Mouse (Mus musculus) heart, adult 2 months (tissue): ENCODE measurements around the gene 1110057P08Rik. TPM values are rescaled to one million over a fixed set of nuclear protein-coding genes. Genes with fewer than 3 reads are reported as not detected.
"Not testable (repeated sequence)": the region's sequence is repeated elsewhere in the genome, so short reads cannot be mapped to it uniquely, and the experiment has no call there.

ENCODE experiments used
- DNase-seq, 2 experiments: peaks; one replicate each; pipeline ENCODE4 v3.0.0; 2021
- H3K27ac ChIP-seq: fragments of 200-600 bp; 2 replicates; pipeline ENCODE4 v1.8.1; 2022
- H3K27me3 ChIP-seq: fragments of 200-500 bp; 2 replicates; pipeline ENCODE4 v1.6.1; 2012; ENCODE audit warnings: mild to moderate bottlenecking, low read length, inconsistent platforms, mixed read lengths; ENCODE audit not compliant: control insufficient read depth, insufficient read depth
- H3K36me3 ChIP-seq: fragments of 200-500 bp; 2 replicates; pipeline ENCODE4 v1.6.1; 2012; ENCODE audit warnings: low read length, inconsistent platforms; ENCODE audit not compliant: control insufficient read depth, insufficient read depth
- H3K4me1 ChIP-seq: fragments of 200-500 bp; 2 replicates; pipeline ENCODE4 v1.6.1; 2011; ENCODE audit warnings: low read length; ENCODE audit not compliant: control insufficient read depth, insufficient read depth
- H3K4me3 ChIP-seq: fragments of 200-600 bp; 2 replicates; pipeline ENCODE4 v1.8.1; 2022
- H3K79me2 ChIP-seq: fragments of 200-500 bp; replicated peaks from 2 replicates; pipeline ENCODE4 v1.6.1; 2012; ENCODE audit warnings: mild to moderate bottlenecking, inconsistent platforms, low read length, moderate library complexity, mixed read lengths; ENCODE audit not compliant: control insufficient read depth, insufficient read depth
- H3K9ac ChIP-seq: fragments of 200-500 bp; 2 replicates; pipeline ENCODE4 v1.6.1; 2012; ENCODE audit warnings: low read depth, mild to moderate bottlenecking, control low read depth, inconsistent platforms, low read length, mixed read lengths
- CTCF ChIP-seq: fragments of 200-600 bp; IDR thresholded peaks from 2 replicates; pipeline ENCODE4 v1.8.1; 2022; ENCODE audit warnings: antibody characterized with exemption, mild to moderate bottlenecking, moderate library complexity
- EP300 ChIP-seq: fragments of 200-500 bp; IDR thresholded peaks from 2 replicates; pipeline ENCODE4 v1.6.1; 2011; ENCODE audit warnings: low read depth, low read length, control low read depth; ENCODE audit not compliant: insufficient read depth
- POLR2A ChIP-seq: fragments of 200-500 bp; IDR thresholded peaks from 2 replicates; pipeline ENCODE4 v1.6.1; 2011; ENCODE audit warnings: mild to moderate bottlenecking, low read depth, low read length, control low read depth; ENCODE audit not compliant: insufficient read depth
- WGBS: fragments of 180-500 bp; shearing (Covaris S2); methylation state at CpG from one replicate; pipeline ENCODE4 v1.1.7; 2018; 5-methylcytosine and 5-hydroxymethylcytosine counted together
- intact Hi-C: fragments of 180-260 bp; cut with DNase I; formaldehyde crosslinking; loops from one replicate; pipeline ENCODE4 v1.15.1; 2025
- long read RNA-seq: library from polyadenylated mRNA; stranded (forward); transcript quantifications from one replicate; pipeline ENCODE4 v2.0.0, GENCODE M21; 2021
- polyA plus RNA-seq: library from polyadenylated mRNA; depleted of rRNA; stranded (reverse); fragments of >200 nt; gene quantifications from 2 replicates; pipeline ENCODE4 v1.2.3, GENCODE M21; 2012; rRNA removed
- total RNA-seq, 2 experiments: library from RNA; stranded (reverse); gene quantifications; 2 replicates each; pipeline ENCODE4 v1.2.3; 2021

1110057P08Rik gene
- total RNA-seq (not detected), polyA plus RNA-seq (not detected in 2 replicates)
- long read RNA-seq, result 0 reads

DNA sequence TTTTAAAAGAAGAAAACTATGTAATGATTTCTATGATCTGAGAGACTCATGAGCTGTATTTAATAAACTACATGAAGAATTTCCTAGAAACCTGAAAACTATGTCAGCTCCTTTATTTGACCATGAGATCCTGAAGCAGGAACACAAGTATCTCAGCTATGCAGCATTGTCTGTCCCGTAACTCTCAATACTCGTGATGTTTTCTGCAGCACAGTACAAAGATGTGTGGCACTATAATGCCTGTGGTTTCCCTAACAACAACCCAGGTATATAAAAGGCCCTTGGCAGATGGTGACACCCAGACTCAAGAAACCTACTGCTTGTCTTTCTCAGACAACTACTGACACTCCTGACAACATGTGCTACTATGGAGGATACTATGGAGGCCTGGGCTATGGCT is at the start of gene 1110057P08Rik:
1110057P08Rik (plus strand) TSS at position 301 of the 400 bp plus-strand sequence.
- Histone ChIP-seq H3K4me3 (no peak within 1 kb of the TSS), H3K27ac (no peak within 1 kb of the TSS), H3K36me3 (no peaks in the 10 kb centered on the region), H3K79me2 (no peaks in the 10 kb centered on the region), H3K4me1 (no peaks in the 10 kb centered on the region), H3K9ac (no peak within 1 kb of the TSS), H3K27me3 (no peaks in the 10 kb centered on the region)
- intact Hi-C loops, result no loop called here
- TF ChIP-seq POLR2A, result no peak
- TF ChIP-seq EP300, result no peak
- no peak for TF ChIP-seq CTCF
- 62% methylated on average over 2 of the region's 2 CpGs for WGBS
- no peak for DNase-seq

DNA sequence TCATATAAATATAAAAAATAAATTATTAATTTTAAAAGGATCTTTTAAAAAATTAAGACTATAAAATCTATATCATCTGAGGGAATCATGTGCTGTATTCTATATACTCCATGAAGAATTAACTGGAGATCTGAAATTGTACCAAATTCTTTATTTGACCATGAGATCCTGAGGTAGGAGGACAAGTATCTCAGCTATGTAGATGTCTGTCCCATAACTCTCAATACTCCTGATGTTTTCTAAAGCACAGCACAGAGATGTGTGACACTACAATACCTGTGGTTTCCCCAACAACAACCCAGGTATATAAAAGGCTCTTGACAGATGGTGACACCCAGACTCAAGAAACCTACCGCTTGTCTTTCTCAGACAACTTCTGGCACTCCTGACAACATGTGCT is 34.0 kb upstream of the 1110057P08Rik start, which contains the start of gene Gm6358:
Gm6358 (plus strand) TSS at position 301 of the 400 bp plus-strand sequence.
- 87% methylated on average over 1 of the region's 1 CpGs for WGBS
- H3K27me3 ChIP-seq, result no peaks in the 10 kb centered on the region
- DNase-seq, result no peak
- H3K4me1 ChIP-seq, result no peaks in the 10 kb centered on the region
- H3K79me2 ChIP-seq, result no peaks in the 10 kb centered on the region
- no peaks in the 10 kb centered on the region for H3K36me3 ChIP-seq
- intact Hi-C loops, result no loop called here
- H3K9ac ChIP-seq, result no peak within 1 kb of the TSS
- H3K4me3 ChIP-seq, result no peak within 1 kb of the TSS
- TF ChIP-seq CTCF, result no peak
- no peak for TF ChIP-seq EP300
- no peak for TF ChIP-seq POLR2A
- H3K27ac ChIP-seq, result no peak within 1 kb of the TSS

DNA sequence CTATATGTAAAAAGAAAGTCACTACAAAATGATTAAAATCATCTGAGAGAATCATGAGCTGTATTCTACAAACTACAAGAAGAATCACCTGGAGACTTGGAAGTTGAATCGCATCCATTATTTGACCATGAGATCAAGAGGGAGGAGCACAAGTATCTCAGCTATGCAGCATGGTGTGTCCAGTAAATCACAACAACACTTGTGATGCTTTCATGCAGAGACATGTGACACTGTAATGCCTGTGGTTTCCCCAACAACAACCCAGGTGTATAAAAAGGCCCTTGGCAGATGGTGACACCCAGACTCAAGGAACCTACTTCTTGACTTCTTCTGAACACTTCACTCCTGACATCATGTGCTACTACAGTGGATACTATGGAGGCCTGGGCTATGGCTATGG is 23.7 kb upstream of the 1110057P08Rik start, which contains the start of gene Gm10061:
Gm10061 (plus strand) TSS at position 301 of the 400 bp plus-strand sequence.
- Histone ChIP-seq H3K27ac (no peak within 1 kb of the TSS), H3K4me1 (no peaks in the 10 kb centered on the region), H3K27me3 (no peaks in the 10 kb centered on the region), H3K9ac (no peak within 1 kb of the TSS), H3K79me2 (no peaks in the 10 kb centered on the region), H3K4me3 (no peak within 1 kb of the TSS), H3K36me3 (no peaks in the 10 kb centered on the region)
- WGBS, result 100% methylated on average over 1 of the region's 1 CpGs
- intact Hi-C loops, result no loop called here
- no peak for DNase-seq
- TF ChIP-seq EP300 (no peak), CTCF (no peak), POLR2A (no peak)

DNA sequence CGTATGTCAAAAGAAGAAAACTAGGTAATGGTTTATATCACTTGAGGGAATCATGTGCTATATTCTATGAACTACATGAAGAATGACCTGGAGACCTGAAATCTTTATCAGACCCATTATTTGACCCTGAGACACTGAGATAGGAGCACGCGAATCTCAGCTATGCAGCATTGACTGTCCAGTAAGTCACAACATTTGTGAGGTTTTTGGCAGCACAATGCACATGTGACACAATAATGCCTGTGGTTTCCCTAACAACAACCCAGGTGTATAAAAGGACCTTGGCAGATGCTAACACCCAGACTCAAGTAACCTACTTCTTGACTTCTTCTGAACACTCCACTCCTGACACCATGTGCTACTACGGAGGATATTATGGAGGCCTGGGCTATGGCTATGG is 16.9 kb upstream of the 1110057P08Rik start, which contains the start of gene Gm9789:
Gm9789 (plus strand) TSS at position 301 of the 400 bp plus-strand sequence.
- DNase-seq, result no peak
- Histone ChIP-seq H3K79me2 (no peaks in the 10 kb centered on the region), H3K36me3 (no peaks in the 10 kb centered on the region), H3K4me3 (no peak within 1 kb of the TSS), H3K27ac (no peak within 1 kb of the TSS), H3K9ac (no peak within 1 kb of the TSS), H3K27me3 (no peaks in the 10 kb centered on the region), H3K4me1 (no peaks in the 10 kb centered on the region)
- 70% methylated on average over 4 of the region's 4 CpGs for WGBS
- no peak for TF ChIP-seq POLR2A
- no peak for TF ChIP-seq EP300
- TF ChIP-seq CTCF, result no peak
- intact Hi-C loops, result no loop called here

DNA sequence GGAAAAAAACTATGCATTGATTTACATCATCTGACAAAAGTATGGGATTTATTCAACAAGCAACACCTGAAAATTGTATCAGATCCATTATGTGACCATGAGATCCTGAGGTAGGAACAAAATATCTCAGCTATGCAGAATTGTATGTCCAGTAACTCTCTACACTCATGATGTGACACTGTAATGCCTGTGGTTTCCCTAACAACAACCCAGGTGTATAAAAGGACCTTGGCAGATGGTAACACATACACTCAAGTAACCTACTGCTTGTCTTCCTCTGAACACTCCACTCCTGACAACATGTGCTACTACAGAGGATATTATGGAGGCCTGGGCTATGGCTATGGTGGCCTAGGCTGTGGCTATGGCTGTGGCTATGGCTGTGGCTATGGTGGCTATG is 5.3 kb upstream of the 1110057P08Rik start, which contains the start of gene Gm7735:
Gm7735 (plus strand) TSS at position 301 of the 400 bp plus-strand sequence.
- H3K27me3 ChIP-seq, H3K79me2 ChIP-seq, H3K4me3 ChIP-seq, H3K27ac ChIP-seq, H3K9ac ChIP-seq, H3K36me3 ChIP-seq, H3K4me1 ChIP-seq, intact Hi-C loops, DNase-seq: not testable (repeated sequence)

DNA sequence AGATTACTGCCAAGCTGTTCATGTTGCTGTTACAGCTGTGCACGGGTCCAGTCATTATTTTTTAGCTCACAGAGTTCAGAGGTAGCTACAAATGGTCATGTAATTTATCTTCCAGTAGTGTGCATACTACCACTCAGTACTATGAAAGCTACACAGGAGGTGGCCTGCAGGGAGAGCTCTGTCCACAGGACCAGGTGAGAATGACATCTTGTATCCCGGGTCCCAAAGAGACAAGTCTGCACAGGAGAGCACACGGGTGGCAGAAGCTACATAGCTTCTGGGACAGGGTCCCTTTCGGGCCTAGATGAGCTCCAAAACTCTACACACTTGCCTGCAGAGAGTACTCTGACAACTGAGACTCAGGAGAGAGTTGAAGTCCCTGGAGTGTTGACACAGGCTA is 14.1 kb downstream of the 1110057P08Rik start:
- Histone ChIP-seq H3K4me3 (no peak overlapping the region), H3K27me3 (no peaks in the 10 kb centered on the region), H3K4me1 (no peaks in the 10 kb centered on the region), H3K9ac (no peak overlapping the region), H3K36me3 (no peaks in the 10 kb centered on the region), H3K79me2 (no peaks in the 10 kb centered on the region), H3K27ac (no peak overlapping the region)
- WGBS, result 65% methylated on average over 4 of the region's 4 CpGs
- no peak for DNase-seq
- intact Hi-C loops, result no loop called here
- TF ChIP-seq POLR2A, result no peak
- TF ChIP-seq EP300, result no peak
